Mouse (Mus musculus) hindbrain, postnatal 0 days (tissue): Measurements from ENCODE around the gene Asf1b. TPM values are rescaled to one million over a fixed set of nuclear protein-coding genes. Genes with fewer than 3 reads are reported as not detected.
A peak's percentile ranks its signal among the peaks of the same experiment; 100 is the strongest.

ENCODE experiments used
- ATAC-seq: fragments of 200-750 bp; cut with Nextera tagmentation; 2 replicates; pipeline ENCODE4 v1.8.0; 2017; ENCODE audit warnings: mild to moderate bottlenecking, moderate TSS enrichment, moderate library complexity
- DNase-seq: peaks from one replicate; pipeline ENCODE4 v3.0.0-alpha.2; 2015; ENCODE audit warnings: low spot score
- H3K27ac ChIP-seq: fragments of 300-500 bp; sonication (generic); 2 replicates; pipeline ENCODE4 v1.5.1; 2014; ENCODE audit warnings: mild to moderate bottlenecking
- H3K27me3 ChIP-seq: fragments of 300-500 bp; sonication (generic); 2 replicates; pipeline ENCODE4 v1.6.1; 2014; ENCODE audit warnings: low read length, mixed read lengths; ENCODE audit not compliant: insufficient read depth
- H3K36me3 ChIP-seq: fragments of 300-500 bp; sonication (generic); 2 replicates; pipeline ENCODE4 v1.6.1; 2014; ENCODE audit warnings: low read length, mixed read lengths; ENCODE audit not compliant: insufficient read depth
- H3K4me1 ChIP-seq: fragments of 300-500 bp; sonication (generic); 2 replicates; pipeline ENCODE4 v1.6.1; 2014; ENCODE audit warnings: antibody characterized with exemption, low read length, mixed read lengths; ENCODE audit not compliant: insufficient read depth
- H3K4me2 ChIP-seq: fragments of 300-500 bp; sonication (generic); 2 replicates; pipeline ENCODE4 v1.6.1; 2014; ENCODE audit warnings: low read depth, mild to moderate bottlenecking, low read length, moderate library complexity, mixed read lengths
- H3K4me3 ChIP-seq: fragments of 300-500 bp; sonication (generic); 2 replicates; pipeline ENCODE4 v1.5.1; 2014; ENCODE audit warnings: low read length
- H3K9ac ChIP-seq: fragments of 300-500 bp; sonication (generic); replicated peaks from 2 replicates; pipeline ENCODE4 v1.6.1; 2014; ENCODE audit warnings: mild to moderate bottlenecking, low read length, moderate library complexity, mixed read lengths
- H3K9me3 ChIP-seq: fragments of 300-500 bp; sonication (generic); 2 replicates; pipeline ENCODE4 v1.6.1; 2016; ENCODE audit warnings: low read length, mixed read lengths
- CTCF ChIP-seq: IDR thresholded peaks from 2 replicates; pipeline ENCODE4 v1.5.1; 2016; ENCODE audit warnings: antibody characterized with exemption, control low read depth, low read depth
- WGBS: fragments of 180-500 bp; shearing (Covaris S2); extraction: QIAGEN DNeasy Blood & Tissue Kit; methylation state at CpG from one replicate; pipeline ENCODE4 v1.1.7; 2014; 5-methylcytosine and 5-hydroxymethylcytosine counted together
- polyA plus RNA-seq: library from polyadenylated mRNA; unstranded; fragments of >200 nt; fragmentation: Nextera tagmentation; extraction: Ambion mirVana; gene quantifications from 2 replicates; pipeline ENCODE4 v1.2.1, GENCODE M21; 2015
- total RNA-seq: library from RNA; depleted of rRNA; stranded (reverse); fragments of >200 nt; gene quantifications from 2 replicates; pipeline ENCODE4 v1.2.3, GENCODE M21; 2014; rRNA removed

The Asf1b gene
- total RNA-seq, result 4.7 and 5.6 TPM in 2 replicates
- 8.3 and 10.6 TPM in 2 replicates for polyA plus RNA-seq

DNA sequence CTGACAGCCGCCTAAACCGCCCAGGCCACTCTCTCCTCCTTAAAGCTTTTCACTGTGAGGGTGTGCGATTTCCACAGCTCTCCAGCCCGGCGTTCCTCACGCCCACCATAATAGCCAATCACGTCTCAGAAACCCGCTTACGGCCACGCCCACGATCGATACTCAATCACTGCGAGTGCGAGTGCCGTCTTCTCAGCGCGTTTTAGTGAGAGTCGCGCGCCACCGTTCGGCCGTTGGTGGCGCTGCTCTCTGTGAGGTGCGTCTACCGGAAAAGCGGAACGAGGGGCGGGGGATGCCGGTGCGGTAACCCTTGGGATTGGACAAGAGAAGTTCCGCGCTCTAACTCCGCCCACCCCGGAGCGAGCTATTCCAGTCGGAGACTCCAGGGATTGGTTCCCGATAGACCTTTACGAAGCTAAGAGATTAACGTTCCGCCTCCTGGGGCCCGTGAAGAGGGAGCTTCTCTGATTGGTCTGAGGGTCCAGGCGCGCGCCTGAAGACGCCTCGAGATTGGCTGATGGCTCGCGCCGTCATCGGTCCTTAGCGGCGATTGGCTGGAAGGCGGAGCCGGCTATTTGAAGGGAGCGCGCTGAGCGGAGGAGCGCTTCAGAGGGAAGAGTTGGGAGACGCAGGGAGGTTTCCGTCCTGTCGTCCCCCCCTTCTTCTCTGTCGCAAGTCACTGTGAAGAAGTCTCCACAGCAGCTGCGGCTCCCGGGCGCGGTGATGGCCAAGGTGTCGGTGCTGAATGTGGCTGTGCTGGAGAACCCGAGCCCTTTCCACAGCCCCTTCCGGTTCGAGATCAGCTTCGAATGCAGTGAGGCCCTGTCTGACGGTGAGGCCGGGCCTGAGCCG lies at the start of gene Asf1b, which contains the start of gene Gm10644:
Asf1b (plus strand) TSS at position 402 of the 852 bp plus-strand sequence.
Gm10644 (minus strand) TSS at position 100 of the 852 bp plus-strand sequence.
- peak within 1 kb of the TSS; percentile 78 for H3K27ac ChIP-seq
- peak within 1 kb of the TSS; percentile 50 for H3K9ac ChIP-seq
- peak; percentile 100 for DNase-seq
- H3K27me3 ChIP-seq, result no peaks in the 10 kb centered on the region
- ATAC-seq, result peak; percentile 99
- H3K36me3 ChIP-seq, result no peaks in the 10 kb centered on the region
- no peaks in the 10 kb centered on the region for H3K9me3 ChIP-seq
- H3K4me2 ChIP-seq, result peak within 1 kb of the TSS; percentile 96
- H3K4me1 ChIP-seq, result no peaks in the 10 kb centered on the region
- peak within 1 kb of the TSS; percentile 56 for H3K4me3 ChIP-seq
- TF ChIP-seq CTCF, result peak; percentile 91
- WGBS, result under 1% methylated on average over 70 of the region's 75 CpGs

DNA sequence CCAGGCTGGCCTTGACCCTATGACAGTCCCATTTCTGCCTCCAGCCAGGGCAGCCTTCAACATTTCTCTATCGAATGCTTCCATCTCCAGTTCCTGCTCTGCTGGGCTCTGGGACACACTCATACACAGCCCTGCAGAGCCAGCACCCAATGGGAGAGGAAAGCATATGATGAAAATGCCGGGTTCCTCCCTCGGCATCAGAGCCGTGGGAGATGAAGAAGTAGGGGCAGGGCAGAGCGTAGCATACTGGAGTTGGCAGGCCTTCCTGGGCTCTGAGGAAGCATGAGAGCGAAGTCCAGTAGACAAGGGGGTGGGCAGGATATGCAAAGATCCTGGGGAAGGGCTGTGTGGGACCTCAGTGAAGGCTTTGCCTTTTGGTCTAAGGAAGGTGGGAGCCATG lies 46.7 kb upstream of the Asf1b start:
- TF ChIP-seq CTCF, result no peak
- no peak for ATAC-seq
- Histone ChIP-seq H3K27ac (no peak overlapping the region), H3K9me3 (no peaks in the 10 kb centered on the region), H3K36me3 (no peaks in the 10 kb centered on the region), H3K4me2 (no peak overlapping the region), H3K4me1 (peaks cover 9% of the 10 kb centered on the region; the same call in 1 of the 2 replicates), H3K27me3 (no peaks in the 10 kb centered on the region), H3K9ac (0 out of 2 replicates have a peak overlapping the region, but pooled peaks have one; percentile 13), H3K4me3 (no peak overlapping the region)
- no peak for DNase-seq
- WGBS, result 65% methylated on average over 6 of the region's 6 CpGs

DNA sequence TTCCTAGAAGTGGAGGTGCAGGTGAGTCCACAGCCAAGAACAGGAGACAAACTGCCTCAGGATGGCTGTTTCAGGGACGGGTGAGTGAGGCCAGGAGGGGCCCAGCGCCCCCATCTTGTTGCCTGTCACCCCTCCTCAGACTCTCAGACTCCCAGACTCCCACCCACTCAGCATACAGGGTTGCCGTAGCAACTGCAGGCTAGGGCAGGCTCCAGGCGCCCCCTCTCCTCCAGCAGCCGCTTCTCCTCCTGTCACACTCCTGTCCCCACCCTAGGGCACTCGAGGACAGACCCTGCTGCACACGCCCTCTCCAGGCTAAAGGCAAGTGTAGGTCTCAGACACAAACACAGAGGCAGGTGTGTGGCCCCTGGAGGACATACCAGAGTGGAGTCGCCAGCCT lies 46.0 kb upstream of the Asf1b start:
- ATAC-seq, result 0 out of 2 replicates have a peak, but pooled peaks have one; percentile 13
- no peaks in the 10 kb centered on the region for H3K36me3 ChIP-seq
- TF ChIP-seq CTCF, result no peak
- no peak overlapping the region for H3K27ac ChIP-seq
- H3K4me2 ChIP-seq, result no peak overlapping the region
- peaks cover 4% of the 10 kb centered on the region; the same call in 1 of the 2 replicates for H3K4me1 ChIP-seq
- no peaks in the 10 kb centered on the region for H3K27me3 ChIP-seq
- 0 out of 2 replicates have a peak overlapping the region, but pooled peaks have one; percentile 13 for H3K9ac ChIP-seq
- no peaks in the 10 kb centered on the region for H3K9me3 ChIP-seq
- no peak for DNase-seq
- 44% methylated on average over 8 of the region's 8 CpGs for WGBS
- H3K4me3 ChIP-seq, result no peak overlapping the region

DNA sequence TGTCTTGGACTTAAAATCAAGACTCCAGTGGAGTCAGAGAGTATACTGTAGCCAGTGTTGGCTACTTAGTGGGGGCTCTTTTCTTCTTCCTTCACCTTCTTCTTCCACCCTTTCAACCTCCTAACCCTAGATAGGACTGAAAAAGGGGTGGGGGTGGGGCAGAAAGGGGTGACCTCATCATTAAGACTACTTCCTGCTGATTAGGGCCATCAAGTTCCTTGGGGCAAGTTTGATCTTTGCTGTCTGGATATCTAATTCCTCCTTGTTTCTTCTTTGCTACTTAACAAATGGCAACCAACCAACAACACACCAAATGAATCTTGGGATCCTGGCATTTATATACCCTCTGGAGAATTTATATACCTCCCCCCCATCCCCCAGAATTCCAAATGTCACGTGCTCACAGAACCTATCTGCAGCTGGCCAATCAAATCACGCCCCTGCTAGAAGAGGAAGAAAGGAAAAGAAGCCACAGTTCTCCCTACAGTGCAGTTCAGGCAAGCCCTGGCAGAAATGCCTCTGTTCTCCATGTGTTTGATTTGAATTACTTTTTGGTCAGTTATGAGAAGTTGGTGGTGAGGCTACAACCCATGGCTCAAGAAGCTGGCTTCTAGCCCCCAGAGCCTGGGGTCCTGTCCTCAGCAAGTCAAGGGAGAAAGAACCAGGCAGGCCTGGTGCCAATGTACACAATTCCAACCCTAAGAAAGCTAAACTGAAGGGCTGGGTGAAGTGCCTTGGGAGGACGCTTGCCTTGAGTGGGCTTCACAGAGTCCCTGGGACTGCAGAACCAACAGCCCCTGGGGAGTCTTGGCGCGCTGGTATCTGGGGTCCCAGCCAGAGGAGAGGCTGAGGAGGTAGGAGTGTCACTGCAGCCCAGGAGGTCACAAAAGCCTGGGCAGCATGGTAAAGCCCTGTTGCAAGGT lies 43.2 kb upstream of the Asf1b start:
- Histone ChIP-seq H3K9ac (no peak overlapping the region), H3K27me3 (no peaks in the 10 kb centered on the region), H3K4me1 (peaks cover 13% of the 10 kb centered on the region), H3K4me2 (no peak overlapping the region), H3K4me3 (no peak overlapping the region), H3K27ac (no peak overlapping the region), H3K9me3 (no peaks in the 10 kb centered on the region), H3K36me3 (no peaks in the 10 kb centered on the region)
- 77% methylated on average over 5 of the region's 5 CpGs for WGBS
- ATAC-seq, result no peak
- TF ChIP-seq CTCF, result no peak
- DNase-seq, result no peak

DNA sequence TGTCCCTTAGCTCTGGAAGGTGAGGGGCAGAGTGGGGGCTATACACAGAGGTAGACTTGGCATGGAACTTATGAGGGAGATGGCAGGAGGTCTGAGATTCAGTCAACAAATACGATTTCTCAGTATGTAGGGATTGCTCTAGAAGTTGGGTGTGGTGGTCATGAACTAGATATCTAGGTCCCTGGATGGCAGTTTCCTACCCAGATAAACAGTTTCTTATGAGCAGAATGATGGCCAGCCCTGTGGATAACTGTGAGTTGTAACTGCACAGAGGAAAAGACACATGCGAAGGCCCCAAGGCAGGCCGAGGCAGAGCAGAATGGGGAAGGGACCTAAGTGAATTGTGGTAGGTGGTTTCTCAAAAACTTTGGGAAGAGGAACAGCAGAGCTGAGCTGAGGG lies 41.1 kb upstream of the Asf1b start:
- Histone ChIP-seq H3K4me2 (no peak overlapping the region), H3K9ac (no peak overlapping the region), H3K9me3 (no peaks in the 10 kb centered on the region), H3K4me3 (no peak overlapping the region), H3K36me3 (peaks cover 5% of the 10 kb centered on the region; the same call in 1 of the 2 replicates), H3K27ac (no peak overlapping the region), H3K4me1 (peaks cover 9% of the 10 kb centered on the region; the same call in 1 of the 2 replicates), H3K27me3 (no peaks in the 10 kb centered on the region)
- no peak for TF ChIP-seq CTCF
- 82% methylated on average over 3 of the region's 3 CpGs for WGBS
- DNase-seq (no peak), ATAC-seq (no peak)

DNA sequence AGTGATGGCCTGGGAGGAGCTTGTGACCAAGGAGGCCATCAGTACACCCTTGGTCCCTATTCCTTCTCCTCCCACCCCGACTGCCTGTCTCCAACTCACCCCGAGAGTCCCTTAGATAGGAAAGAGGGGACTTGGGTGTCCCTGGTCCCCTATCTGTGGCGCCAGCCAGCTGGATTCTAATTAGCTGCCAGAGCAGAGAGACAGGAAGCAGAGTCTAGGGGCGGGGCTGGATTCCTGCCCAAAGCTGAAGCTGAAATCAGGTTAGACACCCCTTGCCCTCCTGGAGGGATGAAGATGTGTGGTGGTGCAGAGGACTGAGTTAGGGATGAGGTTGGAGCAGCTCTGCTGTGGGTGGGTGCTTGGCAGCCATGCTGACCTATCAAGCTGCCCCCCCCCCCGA lies 40.4 kb upstream of the Asf1b start:
- 60% methylated on average over 5 of the region's 5 CpGs for WGBS
- ATAC-seq (peak; percentile 33; the same call in 1 of the 2 replicates), DNase-seq (no peak)
- Histone ChIP-seq H3K27me3 (no peaks in the 10 kb centered on the region), H3K4me2 (no peak overlapping the region), H3K36me3 (peaks cover 5% of the 10 kb centered on the region; the same call in 1 of the 2 replicates), H3K9me3 (no peaks in the 10 kb centered on the region), H3K27ac (no peak overlapping the region), H3K4me1 (peaks cover 8% of the 10 kb centered on the region; the same call in 1 of the 2 replicates), H3K9ac (no peak overlapping the region), H3K4me3 (no peak overlapping the region)
- no peak for TF ChIP-seq CTCF
